Mouse (Mus musculus): ENCODE measurements around the gene Kcnh6.
A peak's percentile ranks its signal among the peaks of the same experiment; 100 is the strongest.

Kcnh6 gene

DNA sequence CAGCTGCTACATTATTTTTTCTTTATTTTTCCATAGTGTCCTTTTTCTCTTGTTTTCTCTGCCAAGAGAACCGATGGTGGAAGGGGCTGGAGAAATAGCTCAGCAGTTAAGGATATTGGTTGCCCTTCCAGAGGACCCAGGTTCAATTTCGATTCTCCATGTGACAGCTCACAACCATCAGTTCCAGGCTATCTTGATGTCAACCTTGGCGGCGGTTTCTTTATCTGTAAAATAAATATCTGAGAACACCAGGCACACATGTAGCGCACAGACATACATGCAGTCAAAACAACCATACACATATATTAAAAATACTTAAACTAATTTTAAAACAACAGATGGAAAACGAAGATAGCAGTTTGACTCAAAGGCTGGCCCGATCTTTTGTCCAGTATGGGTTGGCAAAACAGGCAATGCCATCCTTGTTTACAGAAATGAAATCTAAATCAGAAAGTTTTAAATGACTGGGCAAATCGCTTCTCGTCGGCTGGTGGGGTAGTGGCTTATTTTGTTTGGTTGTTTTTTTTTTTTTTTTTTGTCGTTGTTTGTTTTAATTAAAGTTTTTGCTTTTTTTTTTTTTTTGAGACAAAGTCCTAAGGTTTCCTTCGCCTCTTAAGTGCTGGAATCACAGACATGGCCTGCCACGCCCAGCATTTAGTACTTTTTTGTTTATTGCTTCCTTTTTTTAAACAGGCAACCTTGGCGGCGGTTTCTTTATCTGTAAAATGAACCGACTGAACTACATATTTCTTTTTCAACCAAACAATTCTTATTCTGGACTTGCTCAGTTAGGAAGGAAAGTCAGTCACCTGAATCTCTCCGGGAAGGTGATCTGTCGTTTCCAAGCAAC, 57.4 kb downstream of the Kcnh6 start:
- DNase-seq (ENCODE audit: low spot score) = no peak

DNA sequence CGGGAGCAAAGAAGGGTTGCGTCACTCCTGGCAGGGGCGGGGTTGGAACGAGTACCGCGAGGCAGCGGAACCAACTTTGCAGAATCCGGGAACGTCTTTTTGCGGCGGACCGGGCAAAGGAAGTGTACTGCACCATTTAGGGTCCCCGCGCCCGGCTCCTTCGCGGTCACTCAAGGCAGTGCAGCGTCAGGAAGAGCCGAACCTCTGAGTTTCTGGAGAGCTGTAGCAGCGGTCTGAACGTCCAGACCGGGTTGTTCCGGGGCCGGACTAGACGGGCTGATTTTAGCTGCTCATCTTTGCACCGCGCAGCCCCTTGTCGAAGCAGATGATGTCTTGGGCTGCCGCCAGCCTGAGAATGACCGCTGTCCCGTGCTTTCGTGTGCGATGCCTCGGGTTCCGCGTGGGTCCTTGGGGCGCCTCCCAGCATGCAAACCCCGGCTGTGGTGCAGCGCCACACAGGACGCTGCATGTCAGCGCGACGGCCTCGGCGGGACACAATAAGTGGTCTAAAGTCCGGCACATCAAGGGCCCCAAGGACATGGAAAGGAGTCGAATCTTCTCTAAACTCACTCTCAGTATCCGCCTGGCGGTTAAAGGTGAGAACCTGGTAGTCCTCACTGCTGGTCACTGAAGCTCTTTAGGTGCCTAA, 58.1 kb downstream of the Kcnh6 start, which contains the start of gene Taco1:
Gene Taco1 (plus strand): TSS at position 139 of the 649 bp plus-strand sequence.
- peak; percentile 97 for DNase-seq (ENCODE audit: low spot score)

DNA sequence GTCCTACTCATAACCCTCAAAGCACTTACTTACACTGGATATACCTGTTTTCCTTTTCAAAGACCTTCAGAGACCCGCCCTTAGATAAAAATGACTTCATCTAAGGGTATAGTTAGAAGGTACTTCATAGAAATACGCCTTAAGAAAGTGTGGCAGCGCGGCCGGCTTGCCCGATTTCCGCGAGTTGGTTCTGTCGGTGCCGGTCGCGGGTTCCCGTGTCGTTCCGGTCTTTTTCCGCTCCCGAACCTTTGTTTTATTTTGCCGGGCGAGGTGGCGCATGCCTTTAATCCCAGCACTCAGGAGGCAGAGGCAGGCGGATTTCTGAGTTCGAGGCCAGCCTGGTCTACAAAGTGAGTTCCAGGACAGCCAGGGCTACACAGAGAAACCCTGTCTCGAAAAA, 58.7 kb downstream of the Kcnh6 start:
- DNase-seq (ENCODE audit: low spot score) = peak; percentile 82

DNA sequence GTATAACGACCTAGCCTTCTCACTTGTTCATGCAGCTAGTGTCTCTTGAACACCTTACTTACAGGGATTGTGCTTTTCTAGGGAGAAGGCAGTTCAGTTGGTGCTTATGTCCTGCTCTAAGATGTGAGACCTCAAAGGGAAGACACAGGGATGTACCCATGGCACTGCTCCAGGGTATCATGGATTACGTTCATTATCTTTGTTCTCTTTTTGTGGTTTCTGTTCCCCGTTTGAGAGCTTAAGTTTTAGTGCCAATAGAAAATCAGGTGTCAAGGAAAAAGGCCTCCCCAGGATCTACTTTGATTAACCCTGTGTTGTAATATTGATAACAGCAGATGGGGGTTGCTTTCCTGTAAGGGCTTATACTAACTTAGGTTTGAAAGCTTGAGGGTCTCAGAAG, 65.8 kb downstream of the Kcnh6 start:
- no peak for DNase-seq (ENCODE audit: low spot score)

DNA sequence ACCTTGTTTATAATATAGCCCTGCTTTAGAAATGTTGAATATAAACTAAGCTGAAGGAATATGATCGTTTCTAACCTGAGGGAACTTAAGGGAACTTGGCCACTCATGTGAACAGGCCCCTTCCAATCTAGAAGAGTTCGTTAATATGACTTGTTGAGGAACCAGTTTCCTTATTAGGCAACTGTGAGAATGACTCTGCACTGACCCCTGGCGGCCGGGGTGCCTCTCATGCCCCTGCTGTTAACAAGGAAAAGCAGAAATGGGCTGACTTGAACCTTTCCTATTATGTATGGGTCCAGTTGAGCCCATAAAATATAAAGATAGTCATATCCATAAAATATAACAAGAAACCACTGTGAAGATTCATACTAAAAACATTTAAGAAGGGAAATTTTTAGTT, 68.4 kb downstream of the Kcnh6 start:
- DNase-seq (ENCODE audit: low spot score) = peak; percentile 86
